Mouse (Mus musculus): Measurements from ENCODE around the gene Efl1. TPM values are rescaled to one million over a fixed set of nuclear protein-coding genes. Genes with fewer than 3 reads are reported as not detected.

Gene Efl1
- polyA plus RNA-seq, 1 experiment from 2014 or later = 27.0 TPM

Other genes with a start within 250 kb of the Efl1 start
- 5.5 and 8.6 TPM in 2 replicates for gene Saxo2, start 86 bp upstream of the Efl1 start, polyA plus RNA-seq (2014; fragmentation: Nextera tagmentation; extraction: Ambion mirVana)
- 14.3 and 16.3 TPM in 2 replicates for gene Mex3b, start 218.7 kb downstream of the Efl1 start, polyA plus RNA-seq (2014; fragmentation: Nextera tagmentation; extraction: Ambion mirVana)

Data from kidney, embryonic 14.5 days (tissue).